Mouse (Mus musculus) liver, postnatal 0 days (tissue): ENCODE measurements around the gene Cdk14.

Source experiments
- CTCF ChIP-seq: sonication (generic); IDR thresholded peaks from 2 replicates; pipeline ENCODE4 v1.5.1; 2016; ENCODE audit warnings: antibody characterized with exemption, low read depth
- EP300 ChIP-seq: IDR thresholded peaks from 2 replicates; pipeline ENCODE4 v1.6.1; 2016; ENCODE audit warnings: antibody characterized with exemption, low read depth, mild to moderate bottlenecking

DNA sequence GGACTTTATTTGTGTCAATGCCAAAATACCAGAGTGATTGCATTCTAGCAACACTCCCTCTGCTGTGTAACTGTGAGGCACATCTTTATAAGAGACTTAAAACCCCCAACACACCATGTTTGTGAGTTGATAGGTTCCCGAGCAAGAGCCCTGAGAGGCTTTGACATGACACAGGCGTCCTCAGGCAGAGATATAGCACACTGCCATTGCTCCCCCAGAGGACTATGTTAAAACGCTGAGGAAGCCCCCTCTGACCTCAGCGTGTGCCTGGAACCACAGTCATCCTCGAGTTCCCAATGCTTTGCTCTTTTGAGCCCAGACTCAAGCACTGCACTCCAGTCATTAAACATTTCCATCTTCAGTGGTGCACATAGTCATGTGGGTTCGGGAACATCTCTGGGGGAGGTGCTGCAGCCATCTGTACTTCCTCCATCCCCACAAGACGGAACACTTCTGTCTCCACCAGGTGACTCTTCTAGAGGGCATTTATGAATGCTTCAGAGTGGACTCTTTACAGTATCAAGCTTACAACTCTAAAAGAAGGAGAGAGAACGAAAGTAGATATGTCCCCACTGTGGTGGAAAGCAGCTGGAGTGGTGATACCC is 488.5 kb downstream of the Cdk14 start:
- TF ChIP-seq EP300 (no peak), CTCF (no peak)
